Mouse (Mus musculus): ENCODE results near the gene Zfp280b. TPM values are rescaled to one million over a fixed set of nuclear protein-coding genes. Genes with fewer than 3 reads are reported as not detected.
A peak's percentile ranks its signal among the peaks of the same experiment; 100 is the strongest.

Zfp280b gene
- total and polyA plus RNA-seq, 2 experiments from 2014 or later: 9.1 to 12.5 TPM

DNA sequence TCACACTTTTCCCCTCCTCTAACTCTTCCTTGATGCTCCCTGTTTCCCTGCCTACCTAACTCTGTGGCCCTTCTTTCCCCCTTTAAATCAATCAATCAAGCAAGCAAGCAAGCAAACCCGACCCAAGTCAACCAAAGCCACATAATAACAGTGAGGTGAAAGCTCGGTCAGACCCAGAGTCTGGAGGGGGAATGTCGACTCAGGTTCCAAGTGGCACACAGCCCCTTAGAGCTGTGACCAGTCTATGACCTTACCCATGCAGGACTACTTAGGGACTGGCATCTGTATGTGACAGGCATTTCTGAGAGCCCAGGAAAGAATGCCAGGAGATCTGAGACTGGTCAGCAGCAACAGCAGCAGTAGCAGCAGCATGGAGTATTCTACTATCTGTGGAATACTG, 36.1 kb upstream of the Zfp280b start:
- no peak overlapping the region for H3K4me2 ChIP-seq (ENCODE audit: low read depth, low read length, poor library complexity, severe bottlenecking)
- H3K4me1 ChIP-seq (ENCODE audit: insufficient read depth, low read length): no peaks in the 10 kb centered on the region
- no peak overlapping the region for H3K9ac ChIP-seq (replicated peaks; ENCODE audit: low read length, poor library complexity, severe bottlenecking)
- no peak for TF ChIP-seq CTCF (IDR thresholded peaks at IDR 0.05)
- H3K27ac ChIP-seq (ENCODE audit: low read depth, low read length): no peak overlapping the region
- H3K36me3 ChIP-seq (ENCODE audit: insufficient read depth, low read length): no peaks in the 10 kb centered on the region
- 73% methylated on average over 3 of the region's 3 CpGs for WGBS
- H3K9me3 ChIP-seq (ENCODE audit: low read length): no peaks in the 10 kb centered on the region
- ATAC-seq (ENCODE audit: low FRiP score) (no peak), DNase-seq (ENCODE audit: low spot score) (no peak)
- no peaks in the 10 kb centered on the region for H3K27me3 ChIP-seq (ENCODE audit: insufficient read depth, low read length)
- no peak overlapping the region for H3K4me3 ChIP-seq (ENCODE audit: low read depth, low read length)

DNA sequence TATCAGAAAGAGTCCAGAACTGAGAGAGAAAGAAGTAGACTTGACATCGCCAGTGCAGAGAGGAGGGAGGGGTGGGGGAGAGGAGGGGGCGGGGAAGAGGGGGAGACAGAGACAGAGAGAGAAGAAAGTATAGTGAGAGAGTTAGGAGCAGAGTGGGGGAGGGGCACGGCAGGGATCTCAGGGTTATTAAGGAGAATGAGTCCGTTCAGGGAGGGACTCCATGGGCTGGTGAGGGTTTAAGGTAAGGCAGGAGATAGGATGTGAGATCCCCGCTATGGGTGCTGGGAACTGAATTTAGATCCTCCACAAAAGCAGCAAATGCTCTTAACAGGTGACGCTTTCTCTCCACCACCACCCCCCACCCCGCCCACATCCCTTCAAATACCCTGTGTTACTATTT, 31.3 kb upstream of the Zfp280b start:
- Histone ChIP-seq H3K36me3 (ENCODE audit: insufficient read depth, low read length) (no peaks in the 10 kb centered on the region), H3K4me1 (ENCODE audit: insufficient read depth, low read length) (no peaks in the 10 kb centered on the region), H3K4me2 (ENCODE audit: low read depth, low read length, poor library complexity, severe bottlenecking) (no peak overlapping the region), H3K27me3 (ENCODE audit: insufficient read depth, low read length) (no peaks in the 10 kb centered on the region), H3K9ac (replicated peaks; ENCODE audit: low read length, poor library complexity, severe bottlenecking) (no peak overlapping the region), H3K27ac (ENCODE audit: low read depth, low read length) (no peak overlapping the region), H3K4me3 (ENCODE audit: low read depth, low read length) (no peak overlapping the region), H3K9me3 (ENCODE audit: low read length) (no peaks in the 10 kb centered on the region)
- 26% methylated on average over 7 of the region's 7 CpGs for whole genome bisulfite sequencing
- ATAC-seq (ENCODE audit: low FRiP score) (no peak), DNase-seq (ENCODE audit: low spot score) (no peak)
- no peak for TF ChIP-seq CTCF (IDR thresholded peaks at IDR 0.05)

DNA sequence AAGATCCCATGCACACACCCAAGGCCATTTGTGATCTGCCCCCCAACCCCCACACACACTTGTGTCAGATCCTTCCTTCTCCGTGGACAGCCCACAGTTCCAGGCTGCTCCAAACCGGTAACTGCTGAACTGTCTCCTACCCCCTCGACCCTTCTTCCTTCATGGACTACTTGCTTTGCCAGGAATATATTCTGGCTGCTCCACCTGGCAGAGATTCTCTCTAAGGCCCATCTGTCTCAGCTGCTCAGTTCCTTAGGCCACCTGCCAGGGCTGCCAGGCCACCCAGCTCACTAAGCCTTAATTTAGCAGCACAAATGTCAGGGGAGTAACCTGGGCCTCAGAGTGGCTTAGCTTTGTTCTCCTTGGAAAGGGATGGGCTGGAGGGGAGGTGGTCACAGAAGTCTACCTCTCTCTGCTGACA, 30.3 kb upstream of the Zfp280b start:
- DNase-seq (ENCODE audit: low spot score): peak; percentile 48
- no peak overlapping the region for H3K4me2 ChIP-seq (ENCODE audit: low read depth, low read length, poor library complexity, severe bottlenecking)
- TF ChIP-seq CTCF (IDR thresholded peaks at IDR 0.05): no peak
- no peak overlapping the region for H3K4me3 ChIP-seq (ENCODE audit: low read depth, low read length)
- no peaks in the 10 kb centered on the region for H3K4me1 ChIP-seq (ENCODE audit: insufficient read depth, low read length)
- WGBS: 34% methylated on average over 3 of the region's 3 CpGs
- no peak overlapping the region for H3K9ac ChIP-seq (replicated peaks; ENCODE audit: low read length, poor library complexity, severe bottlenecking)
- H3K27ac ChIP-seq (ENCODE audit: low read depth, low read length): no peak overlapping the region
- no peaks in the 10 kb centered on the region for H3K27me3 ChIP-seq (ENCODE audit: insufficient read depth, low read length)
- H3K9me3 ChIP-seq (ENCODE audit: low read length): no peaks in the 10 kb centered on the region
- no peaks in the 10 kb centered on the region for H3K36me3 ChIP-seq (ENCODE audit: insufficient read depth, low read length)
- no peak for ATAC-seq (ENCODE audit: low FRiP score)

DNA sequence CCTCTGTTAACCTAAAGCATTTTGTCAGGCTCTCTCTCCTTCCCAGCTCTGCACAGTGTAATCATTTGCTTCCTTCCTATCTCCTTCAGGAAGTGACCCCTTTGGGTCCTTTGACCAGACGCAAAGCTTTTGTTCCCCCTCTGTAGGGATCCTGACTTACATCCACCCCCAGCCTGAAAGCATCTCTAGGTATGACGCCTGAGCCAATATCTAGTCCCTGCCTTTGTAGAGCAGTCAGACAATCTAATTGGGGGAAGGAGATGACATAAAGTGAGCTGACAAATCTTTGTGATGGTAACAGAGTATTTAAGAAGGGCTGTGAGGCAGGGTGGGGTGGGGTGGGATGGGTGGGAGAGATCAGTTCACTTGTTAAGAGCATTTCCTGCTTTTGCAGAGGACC, 29.8 kb upstream of the Zfp280b start:
- no peak overlapping the region for H3K27ac ChIP-seq (ENCODE audit: low read depth, low read length)
- no peak overlapping the region for H3K4me3 ChIP-seq (ENCODE audit: low read depth, low read length)
- DNase-seq (ENCODE audit: low spot score): no peak
- H3K27me3 ChIP-seq (ENCODE audit: insufficient read depth, low read length): no peaks in the 10 kb centered on the region
- WGBS: 33% methylated on average over 2 of the region's 2 CpGs
- H3K36me3 ChIP-seq (ENCODE audit: insufficient read depth, low read length): no peaks in the 10 kb centered on the region
- no peak overlapping the region for H3K9ac ChIP-seq (replicated peaks; ENCODE audit: low read length, poor library complexity, severe bottlenecking)
- no peak for TF ChIP-seq CTCF (IDR thresholded peaks at IDR 0.05)
- no peaks in the 10 kb centered on the region for H3K9me3 ChIP-seq (ENCODE audit: low read length)
- no peak overlapping the region for H3K4me2 ChIP-seq (ENCODE audit: low read depth, low read length, poor library complexity, severe bottlenecking)
- H3K4me1 ChIP-seq (ENCODE audit: insufficient read depth, low read length): no peaks in the 10 kb centered on the region
- ATAC-seq (ENCODE audit: low FRiP score): no peak

GRCm38 (mm10) chr10:76003221-76003620, 29.2 kb upstream of the Zfp280b start:
- Histone ChIP-seq H3K4me3 (ENCODE audit: low read depth, low read length) (no peak overlapping the region), H3K27me3 (ENCODE audit: insufficient read depth, low read length) (no peaks in the 10 kb centered on the region), H3K4me2 (ENCODE audit: low read depth, low read length, poor library complexity, severe bottlenecking) (no peak overlapping the region), H3K9ac (replicated peaks; ENCODE audit: low read length, poor library complexity, severe bottlenecking) (no peak overlapping the region), H3K36me3 (ENCODE audit: insufficient read depth, low read length) (no peaks in the 10 kb centered on the region), H3K9me3 (ENCODE audit: low read length) (no peaks in the 10 kb centered on the region), H3K4me1 (ENCODE audit: insufficient read depth, low read length) (no peaks in the 10 kb centered on the region), H3K27ac (ENCODE audit: low read depth, low read length) (no peak overlapping the region)
- WGBS: 88% methylated on average over 2 of the region's 2 CpGs
- no peak for TF ChIP-seq CTCF (IDR thresholded peaks at IDR 0.05)
- no peak for ATAC-seq (ENCODE audit: low FRiP score)
- no peak for DNase-seq (ENCODE audit: low spot score)

GRCm38 (mm10) chr10:76006385-76006784, 26.1 kb upstream of the Zfp280b start:
- 91% methylated on average over 6 of the region's 6 CpGs for WGBS
- Histone ChIP-seq H3K36me3 (ENCODE audit: insufficient read depth, low read length) (no peaks in the 10 kb centered on the region), H3K27ac (ENCODE audit: low read depth, low read length) (no peak overlapping the region), H3K4me3 (ENCODE audit: low read depth, low read length) (no peak overlapping the region), H3K4me1 (ENCODE audit: insufficient read depth, low read length) (no peaks in the 10 kb centered on the region), H3K27me3 (ENCODE audit: insufficient read depth, low read length) (no peaks in the 10 kb centered on the region), H3K9ac (replicated peaks; ENCODE audit: low read length, poor library complexity, severe bottlenecking) (no peak overlapping the region), H3K9me3 (ENCODE audit: low read length) (no peaks in the 10 kb centered on the region), H3K4me2 (ENCODE audit: low read depth, low read length, poor library complexity, severe bottlenecking) (no peak overlapping the region)
- TF ChIP-seq CTCF (IDR thresholded peaks at IDR 0.05): no peak
- ATAC-seq (ENCODE audit: low FRiP score) (no peak), DNase-seq (ENCODE audit: low spot score) (no peak)

All from midbrain, postnatal 0 days (tissue).